25 mouse cellular contexts compared by ENCODE assay signal in the genomic region with DNA sequence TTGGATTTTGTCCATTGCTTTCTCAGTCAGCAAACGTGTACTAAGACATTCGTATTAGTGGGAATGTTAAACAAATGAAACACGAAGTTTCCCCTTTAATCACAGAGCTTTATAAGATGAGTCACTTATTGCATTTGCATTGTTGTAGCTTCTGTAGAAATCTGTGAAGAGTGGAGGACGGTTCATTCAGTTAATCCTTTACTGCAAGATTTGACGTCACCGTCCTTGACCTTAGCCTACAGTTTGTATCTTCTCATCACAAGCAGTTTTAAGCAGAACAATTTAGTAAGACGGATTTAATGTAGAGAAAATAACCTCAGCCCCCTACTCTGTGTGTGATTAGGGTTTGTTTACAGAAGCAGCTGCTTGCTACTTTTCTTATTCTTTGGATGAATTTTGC. TPM values are rescaled to one million over a fixed set of nuclear protein-coding genes. Genes with fewer than 3 reads are reported as not detected.
DNase-seq lines count a peak whose midpoint lies in the region; ATAC-seq and TF ChIP-seq lines count a peak whose summit lies in the region.
"Had no signal": no experiment of that assay in that cellular context is flagged by ENCODE, and none has a peak within 500 bp of the region (broad histone marks: within the 10 kb centered on the region; RNA-seq: fewer than 3 reads in every experiment).

No protein-coding gene starts in this region.

- peak; percentile 14 for DNase-seq in adrenal gland, adult 2 months
- no peak for DNase-seq in adrenal gland, postnatal 4 days (ENCODE audit: low spot score in 2 of 2)
- no peak for DNase-seq in intestine, embryonic 14.5 days (ENCODE audit: low spot score)
- DNase-seq in left cerebral cortex, adult 2 months (ENCODE audit: extremely low spot score in 1 of 2, low spot score in 2 of 2): no peak
- no peak for DNase-seq in cerebellum, adult 8-10 months
- DNase-seq: adrenal gland, postnatal 10 days; cerebellum, adult 11 months; cerebellum, adult 2 months; cerebellum, postnatal 10 days; cerebellum, postnatal 36 days; embryo, embryonic 11 days; gastrocnemius, postnatal 10 days; gastrocnemius, postnatal 36 days; kidney, adult 2 months had no signal

- no peaks in the 10 kb centered on the region for H3K9me3 ChIP-seq in intestine, embryonic 14.5 days (ENCODE audit: control insufficient read depth, low read length)
- H3K9me3 ChIP-seq in intestine, postnatal 0 days (ENCODE audit: control insufficient read depth): no peaks in the 10 kb centered on the region
- H3K9me3 ChIP-seq in stomach, embryonic 15.5 days: no peaks in the 10 kb centered on the region
- no peaks in the 10 kb centered on the region for H3K9me3 ChIP-seq in hindbrain, embryonic 12.5 days (replicated peaks)
- H3K9me3 ChIP-seq: forebrain, embryonic 12.5 days; forebrain, embryonic 15.5 days had no signal

- 46% methylated on average over 7 of the region's 7 CpGs for WGBS in intestine, embryonic 14.5 days
- WGBS in intestine, postnatal 0 days: 48% methylated on average over 7 of the region's 7 CpGs
- 34% methylated on average over 7 of the region's 7 CpGs for WGBS in stomach, embryonic 15.5 days
- WGBS in hindbrain, embryonic 12.5 days: 76% methylated on average over 7 of the region's 7 CpGs

- H3K4me2 ChIP-seq in intestine, embryonic 14.5 days (ENCODE audit: low read length): no peak overlapping the region
- H3K4me2 ChIP-seq in intestine, postnatal 0 days (replicated peaks; ENCODE audit: low read depth): no peak overlapping the region
- no peak overlapping the region for H3K4me2 ChIP-seq in stomach, embryonic 15.5 days
- H3K4me2 ChIP-seq in hindbrain, embryonic 12.5 days (replicated peaks): no peak overlapping the region
- H3K4me2 ChIP-seq: forebrain, embryonic 12.5 days; forebrain, embryonic 15.5 days; heart, embryonic 11.5 days; hindbrain, embryonic 14.5 days had no signal

- no peak for ATAC-seq in intestine, embryonic 14.5 days (replicated peaks; ENCODE audit: low FRiP score, low TSS enrichment, low read depth)
- no peak for ATAC-seq in intestine, postnatal 0 days
- ATAC-seq in stomach, embryonic 15.5 days (ENCODE audit: insufficient read depth, low FRiP score, low read depth): peak; percentile 60; the same call in 1 of the 2 replicates
- no peak for ATAC-seq in hindbrain, embryonic 12.5 days (ENCODE audit: low FRiP score)
- ATAC-seq: activated CD4-positive, CD25-positive, alpha-beta regulatory T cell, adult 4 months; forebrain, embryonic 15.5 days; hindbrain, postnatal 0 days; inflammation-experienced regulatory T-cells, adult 6 months had no signal

- intact Hi-C loops in left cerebral cortex, adult 2 months (cut with DNase I): loop anchor here (5.0 kb wide), 1 partner anchor 80 kb away; no protein-coding TSS in a partner anchor

- no peak overlapping the region for H3K9ac ChIP-seq in intestine, embryonic 14.5 days (ENCODE audit: low read length)
- no peak overlapping the region for H3K9ac ChIP-seq in intestine, postnatal 0 days (ENCODE audit: low read depth, low read length)
- no peak overlapping the region for H3K9ac ChIP-seq in stomach, embryonic 15.5 days
- H3K9ac ChIP-seq in hindbrain, embryonic 12.5 days: no peak overlapping the region
- H3K9ac ChIP-seq: forebrain, embryonic 12.5 days; forebrain, embryonic 15.5 days; hindbrain, embryonic 14.5 days had no signal

- TF ChIP-seq CTCF in intestine, postnatal 0 days (IDR thresholded peaks at IDR 0.05; ENCODE audit: low read depth): no peak
- no peak for TF ChIP-seq CTCF in left cerebral cortex, adult 2 months (IDR thresholded peaks at IDR 0.05)

- peak overlapping the region; percentile 58 for H3K27ac ChIP-seq in intestine, embryonic 14.5 days (ENCODE audit: low read depth)
- no peak overlapping the region for H3K27ac ChIP-seq in intestine, postnatal 0 days (ENCODE audit: low read depth, low read length)
- peak overlapping the region; percentile 83 for H3K27ac ChIP-seq in stomach, embryonic 15.5 days
- H3K27ac ChIP-seq in hindbrain, embryonic 12.5 days: no peak overlapping the region
- H3K27ac ChIP-seq in left cerebral cortex, adult 2 months: no peak overlapping the region
- H3K27ac ChIP-seq: forebrain, embryonic 12.5 days; forebrain, embryonic 15.5 days; hindbrain, embryonic 14.5 days; hindbrain, postnatal 0 days had no signal

- H3K4me3 ChIP-seq in intestine, embryonic 14.5 days (ENCODE audit: low read depth, low read length): no peak overlapping the region
- no peak overlapping the region for H3K4me3 ChIP-seq in intestine, postnatal 0 days (ENCODE audit: low read depth, low read length)
- H3K4me3 ChIP-seq in stomach, embryonic 15.5 days (replicated peaks): no peak overlapping the region
- no peak overlapping the region for H3K4me3 ChIP-seq in hindbrain, embryonic 12.5 days
- H3K4me3 ChIP-seq in left cerebral cortex, adult 2 months: no peak overlapping the region
- H3K4me3 ChIP-seq: erythroblast, embryonic 14.5 days; forebrain, embryonic 12.5 days; forebrain, embryonic 15.5 days had no signal

- no peaks in the 10 kb centered on the region for H3K36me3 ChIP-seq in intestine, embryonic 14.5 days (ENCODE audit: control insufficient read depth, insufficient read depth, low read length)
- H3K36me3 ChIP-seq in intestine, postnatal 0 days (ENCODE audit: control insufficient read depth, insufficient read depth): no peaks in the 10 kb centered on the region
- H3K36me3 ChIP-seq in stomach, embryonic 15.5 days: no peaks in the 10 kb centered on the region
- H3K36me3 ChIP-seq in hindbrain, embryonic 12.5 days: no peaks in the 10 kb centered on the region
- H3K36me3 ChIP-seq: forebrain, embryonic 12.5 days; forebrain, embryonic 15.5 days had no signal

- H3K27me3 ChIP-seq in intestine, embryonic 14.5 days (replicated peaks; ENCODE audit: control insufficient read depth, insufficient read depth, low read length): no peaks in the 10 kb centered on the region
- no peaks in the 10 kb centered on the region for H3K27me3 ChIP-seq in intestine, postnatal 0 days (replicated peaks; ENCODE audit: control insufficient read depth, insufficient read depth, low read length)
- H3K27me3 ChIP-seq in stomach, embryonic 15.5 days (replicated peaks): no peaks in the 10 kb centered on the region
- no peaks in the 10 kb centered on the region for H3K27me3 ChIP-seq in hindbrain, embryonic 12.5 days
- H3K27me3 ChIP-seq: forebrain, embryonic 12.5 days; forebrain, embryonic 15.5 days had no signal

- H3K4me1 ChIP-seq in intestine, embryonic 14.5 days (replicated peaks; ENCODE audit: control insufficient read depth, insufficient read depth, low read length): peaks cover 8% of the 10 kb centered on the region
- no peaks in the 10 kb centered on the region for H3K4me1 ChIP-seq in intestine, postnatal 0 days (replicated peaks; ENCODE audit: control insufficient read depth, insufficient read depth, low read length)
- H3K4me1 ChIP-seq in stomach, embryonic 15.5 days: peaks cover 17% of the 10 kb centered on the region
- peaks cover 6% of the 10 kb centered on the region; the same call in 1 of the 2 replicates for H3K4me1 ChIP-seq in hindbrain, embryonic 12.5 days

RNA-seq across cellular contexts. Expression of gene Slc25a26, which starts 41.7 kb away (rescaled TPM):
- total RNA-seq in adrenal gland, adult 2 months (2021): 10 to 100 TPM in 1 of 2 experiments, 1 to 10 TPM in 1; 9.5 to 12.7 TPM
- polyA plus RNA-seq in adrenal gland, adult 2 months (2012; rRNA removed): 9.6 and 11.1 TPM in 2 replicates
- 10 to 100 TPM; 12.4 to 15.9 TPM for total RNA-seq in adrenal gland, postnatal 4 days (2021)
- 7.3 and 9.5 TPM in 2 replicates for polyA plus RNA-seq in intestine, embryonic 14.5 days (2014; fragmentation: Nextera tagmentation; extraction: Ambion mirVana)
- 6.1 and 7.7 TPM in 2 replicates for polyA plus RNA-seq in intestine, postnatal 0 days (2015; fragmentation: Nextera tagmentation; extraction: Ambion mirVana)
- 7.9 and 9.5 TPM in 2 replicates for polyA plus RNA-seq in stomach, embryonic 15.5 days (2015; fragmentation: Nextera tagmentation; extraction: Ambion mirVana)
- polyA plus RNA-seq in hindbrain, embryonic 12.5 days (2016; fragmentation: Nextera tagmentation; extraction: Ambion mirVana): 6.8 and 8.8 TPM in 2 replicates
- 10 to 100 TPM; 17.1 to 19.3 TPM for total RNA-seq in left cerebral cortex, adult 2 months (2021)

Comparison
In these comparisons a context has a peak if more than half of its experiments do, and no peak if none do; other contexts are left out.
1. H3K27ac ChIP-seq: peak in intestine, embryonic 14.5 days (single experiment) and stomach, embryonic 15.5 days (single experiment); none in intestine, postnatal 0 days (single experiment), hindbrain, embryonic 12.5 days (single experiment) and left cerebral cortex, adult 2 months (single experiment).